Mouse (Mus musculus) intestine, embryonic 16.5 days (tissue): Measurements from ENCODE around the gene Hba-a1. TPM values are rescaled to one million over a fixed set of nuclear protein-coding genes. Genes with fewer than 3 reads are reported as not detected.
A peak's percentile ranks its signal among the peaks of the same experiment; 100 is the strongest.
"Not testable (repeated sequence)": the region's sequence is repeated elsewhere in the genome, so short reads cannot be mapped to it uniquely, and the experiment has no call there.

Experiments
- ATAC-seq: fragments of 200-750 bp; cut with Nextera tagmentation; 2 replicates; pipeline ENCODE4 v1.8.0; 2017; ENCODE audit warnings: moderate TSS enrichment, moderate library complexity
- H3K27ac ChIP-seq: fragments of 300-500 bp; sonication (generic); 2 replicates; pipeline ENCODE4 v1.5.1; 2014; ENCODE audit warnings: mild to moderate bottlenecking, low read length
- H3K27me3 ChIP-seq: fragments of 300-500 bp; sonication (generic); replicated peaks from 2 replicates; pipeline ENCODE4 v1.6.1; 2014; ENCODE audit warnings: low read length, control low read depth, mixed read lengths; ENCODE audit not compliant: control insufficient read depth, insufficient read depth
- H3K36me3 ChIP-seq: fragments of 300-500 bp; sonication (generic); 2 replicates; pipeline ENCODE4 v1.6.1; 2014; ENCODE audit warnings: low read length, control low read depth; ENCODE audit not compliant: control insufficient read depth, insufficient read depth
- H3K4me1 ChIP-seq: fragments of 300-500 bp; sonication (generic); 2 replicates; pipeline ENCODE4 v1.6.1; 2014; ENCODE audit warnings: low read length, control low read depth, mixed read lengths; ENCODE audit not compliant: control insufficient read depth, insufficient read depth
- H3K4me2 ChIP-seq: fragments of 300-500 bp; sonication (generic); 2 replicates; pipeline ENCODE4 v1.6.1; 2014; ENCODE audit warnings: low read depth, low read length, control low read depth
- H3K4me3 ChIP-seq: fragments of 300-500 bp; sonication (generic); 2 replicates; pipeline ENCODE4 v1.5.1; 2014; ENCODE audit warnings: mild to moderate bottlenecking, low read length
- H3K9ac ChIP-seq: fragments of 300-500 bp; sonication (generic); 2 replicates; pipeline ENCODE4 v1.6.1; 2014; ENCODE audit warnings: low read depth, low read length
- H3K9me3 ChIP-seq: fragments of 300-500 bp; sonication (generic); 2 replicates; pipeline ENCODE4 v1.6.1; 2016; ENCODE audit warnings: low read length, control low read depth; ENCODE audit not compliant: control insufficient read depth
- WGBS: fragments of 180-500 bp; shearing (Covaris S2); extraction: QIAGEN DNeasy Blood & Tissue Kit; methylation state at CpG from one replicate; pipeline ENCODE4 v1.1.7; 2014; 5-methylcytosine and 5-hydroxymethylcytosine counted together
- polyA plus RNA-seq: library from polyadenylated mRNA; unstranded; fragments of >200 nt; fragmentation: Nextera tagmentation; extraction: Ambion mirVana; gene quantifications from 2 replicates; pipeline ENCODE4 v1.2.1, GENCODE M21; 2015

The Hba-a1 gene
- polyA plus RNA-seq, 1 experiment from 2014 or later: 4,448 TPM

GRCm38 (mm10) chr11:32285887-32286286, 2.6 kb downstream of the Hba-a1 start:
- H3K9me3 ChIP-seq, H3K4me2 ChIP-seq, H3K9ac ChIP-seq, H3K36me3 ChIP-seq, H3K27ac ChIP-seq, H3K4me1 ChIP-seq, H3K4me3 ChIP-seq, H3K27me3 ChIP-seq, ATAC-seq: not testable (repeated sequence)

- Histone ChIP-seq H3K9ac (0 out of 2 replicates have a peak within 1 kb of the TSS, but pooled peaks have one; percentile 37), H3K4me3 (peak within 1 kb of the TSS; percentile 31; the same call in 1 of the 2 replicates), H3K4me2 (peak within 1 kb of the TSS; percentile 48; the same call in 1 of the 2 replicates)
- ATAC-seq: 0 out of 2 replicates have a peak, but pooled peaks have one; percentile 29
- 19% methylated on average over 30 of the region's 33 CpGs for WGBS
- not testable (repeated sequence) for H3K4me1 ChIP-seq, H3K27me3 ChIP-seq, H3K36me3 ChIP-seq, H3K27ac ChIP-seq, H3K9me3 ChIP-seq
Observed at GRCm38 (mm10) chr11:32286695-32287492, 3.6 kb downstream of the Hba-a1 start, which contains the start of gene Hbq1b. TSS of gene Hbq1b (plus strand) at chr11:32286965.

GRCm38 (mm10) chr11:32287493-32287825, 4.1 kb downstream of the Hba-a1 start:
- Histone ChIP-seq H3K27me3 (peaks cover 4% of the 10 kb centered on the region), H3K9ac (no peak overlapping the region), H3K4me3 (no peak overlapping the region), H3K9me3 (no peaks in the 10 kb centered on the region), H3K4me1 (no peaks in the 10 kb centered on the region), H3K36me3 (no peaks in the 10 kb centered on the region), H3K27ac (no peak overlapping the region), H3K4me2 (no peak overlapping the region)
- WGBS: 63% methylated on average over 9 of the region's 9 CpGs
- no peak for ATAC-seq

- not testable (repeated sequence) for ATAC-seq, H3K9me3 ChIP-seq, H3K4me3 ChIP-seq, H3K27ac ChIP-seq, H3K9ac ChIP-seq, H3K36me3 ChIP-seq, H3K4me1 ChIP-seq, H3K4me2 ChIP-seq, H3K27me3 ChIP-seq
- WGBS: 83% methylated on average over 4 of the region's 4 CpGs
Observed at GRCm38 (mm10) chr11:32292819-32293218, 9.5 kb downstream of the Hba-a1 start.

GRCm38 (mm10) chr11:32293479-32293878, 10.2 kb downstream of the Hba-a1 start:
- not testable (repeated sequence) for H3K27me3 ChIP-seq, H3K27ac ChIP-seq, ATAC-seq, H3K4me3 ChIP-seq, H3K36me3 ChIP-seq, H3K4me1 ChIP-seq, H3K9ac ChIP-seq, H3K4me2 ChIP-seq, H3K9me3 ChIP-seq
- 51% methylated on average over 3 of the region's 3 CpGs for WGBS

- not testable (repeated sequence) for H3K4me2 ChIP-seq, H3K9ac ChIP-seq, H3K9me3 ChIP-seq, H3K4me3 ChIP-seq, H3K27ac ChIP-seq, H3K4me1 ChIP-seq, H3K27me3 ChIP-seq, H3K36me3 ChIP-seq
- ATAC-seq: peak; percentile 69
- WGBS: no CpG with 5 or more reads among the region's 4 CpGs
Observed at GRCm38 (mm10) chr11:32296203-32296602, 12.9 kb downstream of the Hba-a1 start, which contains the start of gene Hba-a2. TSS of gene Hba-a2 (plus strand) at chr11:32296489.

GRCm38 (mm10) chr11:32297417-32297816, 14.1 kb downstream of the Hba-a1 start:
- H3K4me1 ChIP-seq, H3K9me3 ChIP-seq, H3K36me3 ChIP-seq, H3K27ac ChIP-seq, H3K4me3 ChIP-seq, H3K4me2 ChIP-seq, H3K9ac ChIP-seq, H3K27me3 ChIP-seq, ATAC-seq: not testable (repeated sequence)
- WGBS: 41% methylated on average over 2 of the region's 2 CpGs

- Histone ChIP-seq H3K4me3 (no peak overlapping the region), H3K9me3 (no peaks in the 10 kb centered on the region), H3K4me2 (no peak overlapping the region), H3K9ac (no peak overlapping the region), H3K4me1 (no peaks in the 10 kb centered on the region), H3K27ac (no peak overlapping the region), H3K27me3 (no peaks in the 10 kb centered on the region; the same call in 1 of the 2 replicates), H3K36me3 (no peaks in the 10 kb centered on the region)
- 85% methylated on average over 1 of the region's 1 CpGs for WGBS
- ATAC-seq: peak; percentile 10; the same call in 1 of the 2 replicates
Observed at GRCm38 (mm10) chr11:32297866-32298531, 14.7 kb downstream of the Hba-a1 start.

- no peak overlapping the region for H3K9ac ChIP-seq
- no peak overlapping the region for H3K27ac ChIP-seq
- H3K4me2 ChIP-seq: no peak overlapping the region
- no peaks in the 10 kb centered on the region for H3K4me1 ChIP-seq
- H3K4me3 ChIP-seq: no peak overlapping the region
- ATAC-seq: peak; percentile 15; the same call in 1 of the 2 replicates
- no peaks in the 10 kb centered on the region for H3K36me3 ChIP-seq
- H3K27me3 ChIP-seq: no peaks in the 10 kb centered on the region; the same call in 1 of the 2 replicates
- WGBS: 92% methylated on average over 2 of the region's 2 CpGs
- H3K9me3 ChIP-seq: no peaks in the 10 kb centered on the region
Observed at GRCm38 (mm10) chr11:32298532-32298918, 15.2 kb downstream of the Hba-a1 start.
